Mouse (Mus musculus) kidney, adult 2 months (tissue): ENCODE data around the gene Zic1.

ENCODE experiments used
- CTCF ChIP-seq: fragments of 200-500 bp; conservative IDR thresholded peaks from 2 replicates; pipeline ENCODE4 v1.5.1; 2011; ENCODE audit warnings: low read depth, mild to moderate bottlenecking, control low read depth, low read length, moderate library complexity, mixed read lengths; ENCODE audit not compliant: insufficient read depth, insufficient read length
- POLR2A ChIP-seq: fragments of 200-500 bp; IDR thresholded peaks from one replicate; pipeline ENCODE4 v1.6.1; 2011; ENCODE audit warnings: low read depth, low read length, control low read depth

GRCm38 (mm10) chr9:91351361-91351760 lies 14.2 kb downstream of the Zic1 start:
- TF ChIP-seq CTCF (no peak), POLR2A (no peak)
